Mouse (Mus musculus) E14TG2a.4 (cell line): Measurements from ENCODE around the gene Itih1.

ENCODE experiments used
- CTCF ChIP-seq: conservative IDR thresholded peaks from 2 replicates; pipeline ENCODE4 v1.5.1; 2014; ENCODE audit warnings: low read length
- NANOG ChIP-seq: IDR thresholded peaks from 2 replicates; pipeline ENCODE4 v1.6.1; 2014; ENCODE audit warnings: borderline replicate concordance, low read length, mixed read lengths

- TF ChIP-seq CTCF, result no peak
- no peak for TF ChIP-seq NANOG
Observed at GRCm38 (mm10) chr14:30930386-30930785, 12.7 kb downstream of the Itih1 start.
